Mouse (Mus musculus): ENCODE measurements around the gene Aff3.
A peak's percentile ranks its signal among the peaks of the same experiment; 100 is the strongest.

Aff3 gene

GRCm38 (mm10) chr1:38658376-38658775, 6.4 kb downstream of the Aff3 start:
- no peak for DNase-seq (ENCODE audit: low read depth, low spot score)

GRCm38 (mm10) chr1:38657606-38658005, 7.1 kb downstream of the Aff3 start:
- no peak for DNase-seq (ENCODE audit: low read depth, low spot score)

GRCm38 (mm10) chr1:38654981-38655540, 9.7 kb downstream of the Aff3 start:
- DNase-seq (ENCODE audit: low read depth, low spot score), result no peak

GRCm38 (mm10) chr1:38650031-38650430, 14.7 kb downstream of the Aff3 start:
- DNase-seq (ENCODE audit: low read depth, low spot score), result no peak

- DNase-seq (ENCODE audit: low read depth, low spot score), result no peak
Observed at GRCm38 (mm10) chr1:38649174-38649573, 15.6 kb downstream of the Aff3 start.

- DNase-seq (ENCODE audit: low read depth, low spot score), result no peak
Observed at GRCm38 (mm10) chr1:38642288-38642687, 22.5 kb downstream of the Aff3 start.

GRCm38 (mm10) chr1:38639669-38640068, 25.1 kb downstream of the Aff3 start:
- no peak for DNase-seq (ENCODE audit: low read depth, low spot score)

GRCm38 (mm10) chr1:38635596-38635995, 29.2 kb downstream of the Aff3 start:
- peak; percentile 73 for DNase-seq (ENCODE audit: low read depth, low spot score)

- no peak for DNase-seq (ENCODE audit: low read depth, low spot score)
Observed at GRCm38 (mm10) chr1:38634081-38634480, 30.7 kb downstream of the Aff3 start.

GRCm38 (mm10) chr1:38632461-38633180, 32.1 kb downstream of the Aff3 start:
- no peak for DNase-seq (ENCODE audit: low read depth, low spot score)

GRCm38 (mm10) chr1:38631501-38632279, 33.1 kb downstream of the Aff3 start:
- DNase-seq (ENCODE audit: low read depth, low spot score), result peak; percentile 76

- no peak for DNase-seq (ENCODE audit: low read depth, low spot score)
Observed at GRCm38 (mm10) chr1:38628901-38629585, 35.7 kb downstream of the Aff3 start.

- DNase-seq (ENCODE audit: low read depth, low spot score), result no peak
Observed at GRCm38 (mm10) chr1:38628426-38628825, 36.3 kb downstream of the Aff3 start.

- peak; percentile 66 for DNase-seq (ENCODE audit: low read depth, low spot score)
Observed at GRCm38 (mm10) chr1:38627683-38628361, 36.9 kb downstream of the Aff3 start.

- DNase-seq (ENCODE audit: low read depth, low spot score), result no peak
Observed at GRCm38 (mm10) chr1:38626739-38627661, 37.8 kb downstream of the Aff3 start.

GRCm38 (mm10) chr1:38626388-38626738, 38.4 kb downstream of the Aff3 start:
- no peak for DNase-seq (ENCODE audit: low read depth, low spot score)

- DNase-seq (ENCODE audit: low read depth, low spot score), result no peak
Observed at GRCm38 (mm10) chr1:38621840-38622239, 42.9 kb downstream of the Aff3 start.

GRCm38 (mm10) chr1:38620401-38620800, 44.4 kb downstream of the Aff3 start:
- DNase-seq (ENCODE audit: low read depth, low spot score), result no peak

- DNase-seq (ENCODE audit: low read depth, low spot score), result peak; percentile 75
Observed at GRCm38 (mm10) chr1:38606741-38607140, 58.0 kb downstream of the Aff3 start.

GRCm38 (mm10) chr1:38605426-38605825, 59.3 kb downstream of the Aff3 start:
- DNase-seq (ENCODE audit: low read depth, low spot score), result no peak

GRCm38 (mm10) chr1:38604611-38605010, 60.1 kb downstream of the Aff3 start:
- DNase-seq (ENCODE audit: low read depth, low spot score), result no peak

Measured in mesoderm, embryonic 11.5 days (tissue).